22 mouse cellular contexts compared by ENCODE assay signal in the genomic region with DNA sequence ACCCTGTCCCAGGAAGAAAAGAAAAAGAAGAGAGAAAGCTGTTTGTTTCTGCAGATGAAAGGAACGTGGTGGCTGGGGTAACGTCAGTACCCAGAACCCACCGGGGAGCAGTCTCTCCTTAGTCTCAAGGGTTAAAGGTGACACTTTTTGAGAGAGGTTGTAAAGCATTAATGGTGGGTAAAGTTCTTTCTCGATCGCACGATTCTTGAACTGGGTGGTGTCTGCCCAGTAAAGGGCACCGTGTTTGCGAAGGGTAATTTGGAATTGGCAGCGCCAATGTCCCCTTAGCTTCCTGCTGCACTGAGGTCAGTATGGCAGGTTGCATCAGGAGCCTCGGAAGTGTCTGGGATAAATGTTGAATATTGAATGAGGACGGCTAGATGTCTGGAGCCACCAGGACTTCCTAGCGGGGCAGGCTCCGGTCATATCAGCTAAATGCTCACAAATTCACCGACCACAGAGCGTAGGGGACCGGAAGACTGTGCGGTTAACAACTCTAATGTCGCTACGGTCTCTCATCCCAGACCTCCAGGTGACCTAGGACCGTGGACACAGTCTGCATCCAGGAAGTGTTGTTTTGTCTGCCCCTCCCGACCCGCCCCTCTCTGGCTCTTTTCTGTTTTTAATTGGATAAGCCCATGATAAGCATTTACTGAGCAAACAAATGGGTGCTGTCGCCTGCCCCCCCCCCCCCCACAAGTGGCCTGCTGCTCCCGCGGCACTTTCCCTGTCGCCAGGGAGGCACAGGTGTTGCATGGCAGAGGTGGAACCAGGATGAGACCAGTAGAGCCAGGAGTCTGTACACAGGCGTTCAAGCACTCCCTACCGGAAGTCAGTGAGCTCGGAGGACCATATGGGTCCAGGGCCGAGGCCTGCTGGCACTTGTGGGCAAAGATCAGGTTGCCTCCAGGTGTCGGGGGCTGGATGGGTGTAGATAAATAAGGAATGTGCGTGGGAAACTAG. TPM values are rescaled to one million over a fixed set of nuclear protein-coding genes. Genes with fewer than 3 reads are reported as not detected.
DNase-seq lines count a peak whose midpoint lies in the region; ATAC-seq and TF ChIP-seq lines count a peak whose summit lies in the region.
"Had no signal": no experiment of that assay in that cellular context is flagged by ENCODE, and none has a peak within 500 bp of the region (broad histone marks: within the 10 kb centered on the region; RNA-seq: fewer than 3 reads in every experiment).

No protein-coding gene starts in this region.

- no peak overlapping the region for H3K9ac ChIP-seq in midbrain, embryonic 11.5 days (ENCODE audit: low read length)
- no peak overlapping the region for H3K9ac ChIP-seq in midbrain, postnatal 0 days (replicated peaks; ENCODE audit: low read length, poor library complexity, severe bottlenecking)
- H3K9ac ChIP-seq in intestine, embryonic 14.5 days (ENCODE audit: low read length) = no peak overlapping the region
- no peak overlapping the region for H3K9ac ChIP-seq in stomach, postnatal 0 days (ENCODE audit: low read length)
- H3K9ac ChIP-seq in heart, adult 2 months (ENCODE audit: low read depth, low read length) = no peak overlapping the region
- H3K9ac ChIP-seq: embryonic facial prominence, embryonic 15.5 days; forebrain, embryonic 15.5 days; hindbrain, embryonic 14.5 days had no signal

- no peak for TF ChIP-seq POLR2A in heart, adult 2 months (IDR thresholded peaks at IDR 0.05; ENCODE audit: insufficient read depth, low read depth, low read length)

- TF ChIP-seq CTCF in midbrain, postnatal 0 days (IDR thresholded peaks at IDR 0.05) = no peak
- no peak for TF ChIP-seq CTCF in stomach, postnatal 0 days (IDR thresholded peaks at IDR 0.05; ENCODE audit: low read depth)
- TF ChIP-seq CTCF in heart, adult 2 months (IDR thresholded peaks at IDR 0.05) = no peak

- H3K27me3 ChIP-seq in midbrain, embryonic 11.5 days (ENCODE audit: control insufficient read depth, insufficient read depth, low read length) = no peaks in the 10 kb centered on the region
- no peaks in the 10 kb centered on the region for H3K27me3 ChIP-seq in midbrain, postnatal 0 days (ENCODE audit: insufficient read depth, low read length)
- H3K27me3 ChIP-seq in intestine, embryonic 14.5 days (replicated peaks; ENCODE audit: control insufficient read depth, insufficient read depth, low read length) = no peaks in the 10 kb centered on the region
- H3K27me3 ChIP-seq in stomach, postnatal 0 days (ENCODE audit: control insufficient read depth, insufficient read depth, low read length) = no peaks in the 10 kb centered on the region
- H3K27me3 ChIP-seq in heart, adult 2 months (ENCODE audit: control insufficient read depth, insufficient read depth, low read length) = no peaks in the 10 kb centered on the region
- H3K27me3 ChIP-seq: embryonic facial prominence, embryonic 15.5 days had no signal

- no peak overlapping the region for H3K4me3 ChIP-seq in midbrain, embryonic 11.5 days (ENCODE audit: low read depth, low read length)
- H3K4me3 ChIP-seq in midbrain, postnatal 0 days (ENCODE audit: low read depth, low read length) = no peak overlapping the region
- no peak overlapping the region for H3K4me3 ChIP-seq in intestine, embryonic 14.5 days (ENCODE audit: low read depth, low read length)
- H3K4me3 ChIP-seq in stomach, postnatal 0 days (ENCODE audit: low read depth, low read length) = no peak overlapping the region
- no peak overlapping the region for H3K4me3 ChIP-seq in heart, adult 2 months
- H3K4me3 ChIP-seq: embryonic facial prominence, embryonic 15.5 days; erythroblast, embryonic 14.5 days; forebrain, embryonic 15.5 days; hindbrain, embryonic 10.5 days had no signal

- intact Hi-C loops in heart, adult 2 months (cut with DNase I) = no loop called here

- no peaks in the 10 kb centered on the region for H3K36me3 ChIP-seq in midbrain, embryonic 11.5 days (ENCODE audit: control insufficient read depth, insufficient read depth, low read length)
- H3K36me3 ChIP-seq in midbrain, postnatal 0 days (ENCODE audit: insufficient read depth, low read length) = no peaks in the 10 kb centered on the region
- no peaks in the 10 kb centered on the region for H3K36me3 ChIP-seq in intestine, embryonic 14.5 days (ENCODE audit: control insufficient read depth, insufficient read depth, low read length)
- H3K36me3 ChIP-seq in stomach, postnatal 0 days (ENCODE audit: control insufficient read depth, insufficient read depth, low read length) = no peaks in the 10 kb centered on the region
- no peaks in the 10 kb centered on the region for H3K36me3 ChIP-seq in heart, adult 2 months (ENCODE audit: control insufficient read depth, insufficient read depth, low read length)
- H3K36me3 ChIP-seq: embryonic facial prominence, embryonic 15.5 days; forebrain, embryonic 15.5 days; G1E; hindbrain, embryonic 10.5 days had no signal

- WGBS in midbrain, embryonic 11.5 days = 86% methylated on average over 30 of the region's 32 CpGs
- WGBS in midbrain, postnatal 0 days = 89% methylated on average over 32 of the region's 32 CpGs
- 73% methylated on average over 32 of the region's 32 CpGs for WGBS in intestine, embryonic 14.5 days
- WGBS in large intestine, adult 2 months = 28% methylated on average over 32 of the region's 32 CpGs
- WGBS in stomach, postnatal 0 days = 68% methylated on average over 32 of the region's 32 CpGs
- WGBS in heart, adult 2 months = 71% methylated on average over 32 of the region's 32 CpGs

- no peak for ATAC-seq in midbrain, embryonic 11.5 days (ENCODE audit: low FRiP score)
- no peak for ATAC-seq in midbrain, postnatal 0 days (ENCODE audit: low FRiP score)
- peak; percentile 41; the same call in 1 of the 2 replicates for ATAC-seq in intestine, embryonic 14.5 days (replicated peaks; ENCODE audit: low FRiP score, low TSS enrichment, low read depth)
- peak; percentile 66 for ATAC-seq in stomach, postnatal 0 days (ENCODE audit: low FRiP score, low TSS enrichment)
- ATAC-seq in frontal cortex, adult (ENCODE audit: low TSS enrichment) = no peak
- ATAC-seq: forebrain, embryonic 15.5 days had no signal

- H3K9me3 ChIP-seq in midbrain, embryonic 11.5 days (ENCODE audit: control insufficient read depth, low read length) = no peaks in the 10 kb centered on the region
- no peaks in the 10 kb centered on the region for H3K9me3 ChIP-seq in midbrain, postnatal 0 days (ENCODE audit: low read length)
- H3K9me3 ChIP-seq in intestine, embryonic 14.5 days (ENCODE audit: control insufficient read depth, low read length) = no peaks in the 10 kb centered on the region
- no peaks in the 10 kb centered on the region for H3K9me3 ChIP-seq in stomach, postnatal 0 days (ENCODE audit: control insufficient read depth, low read length)
- H3K9me3 ChIP-seq: embryonic facial prominence, embryonic 15.5 days; forebrain, embryonic 15.5 days had no signal

- no peaks in the 10 kb centered on the region for H3K4me1 ChIP-seq in midbrain, embryonic 11.5 days (ENCODE audit: control insufficient read depth, insufficient read depth, low read length)
- H3K4me1 ChIP-seq in midbrain, postnatal 0 days (ENCODE audit: insufficient read depth, low read length) = no peaks in the 10 kb centered on the region
- H3K4me1 ChIP-seq in intestine, embryonic 14.5 days (replicated peaks; ENCODE audit: control insufficient read depth, insufficient read depth, low read length) = no peaks in the 10 kb centered on the region
- H3K4me1 ChIP-seq in stomach, postnatal 0 days (replicated peaks; ENCODE audit: control insufficient read depth, insufficient read depth) = no peaks in the 10 kb centered on the region
- H3K4me1 ChIP-seq in heart, adult 2 months (ENCODE audit: control insufficient read depth, insufficient read depth, low read length) = no peaks in the 10 kb centered on the region
- H3K4me1 ChIP-seq: embryonic facial prominence, embryonic 15.5 days had no signal

- H3K4me2 ChIP-seq in midbrain, embryonic 11.5 days = no peak overlapping the region
- H3K4me2 ChIP-seq in midbrain, postnatal 0 days (ENCODE audit: low read depth, low read length, poor library complexity, severe bottlenecking) = no peak overlapping the region
- no peak overlapping the region for H3K4me2 ChIP-seq in intestine, embryonic 14.5 days (ENCODE audit: low read length)
- no peak overlapping the region; the same call in 1 of the 2 replicates for H3K4me2 ChIP-seq in stomach, postnatal 0 days (replicated peaks; ENCODE audit: low read depth)
- H3K4me2 ChIP-seq: embryonic facial prominence, embryonic 15.5 days; forebrain, embryonic 15.5 days; heart, embryonic 11.5 days; hindbrain, embryonic 14.5 days had no signal

- H3K27ac ChIP-seq in midbrain, embryonic 11.5 days (ENCODE audit: low read depth, low read length) = no peak overlapping the region
- no peak overlapping the region for H3K27ac ChIP-seq in midbrain, postnatal 0 days (ENCODE audit: low read depth, low read length)
- H3K27ac ChIP-seq in intestine, embryonic 14.5 days (ENCODE audit: low read depth) = no peak overlapping the region
- no peak overlapping the region for H3K27ac ChIP-seq in stomach, postnatal 0 days (replicated peaks)
- no peak overlapping the region for H3K27ac ChIP-seq in heart, adult 2 months
- H3K27ac ChIP-seq: embryonic facial prominence, embryonic 15.5 days; forebrain, embryonic 15.5 days; hindbrain, embryonic 10.5 days; hindbrain, embryonic 14.5 days had no signal

- no peak for TF ChIP-seq EP300 in stomach, postnatal 0 days (optimal IDR thresholded peaks at IDR 0.05)
- TF ChIP-seq EP300 in heart, adult 2 months (IDR thresholded peaks at IDR 0.05; ENCODE audit: insufficient read depth, low read depth, low read length) = no peak

- peak; percentile 56 for DNase-seq in midbrain, embryonic 11.5 days (ENCODE audit: low spot score, missing footprints)
- DNase-seq in midbrain, postnatal 0 days (ENCODE audit: low spot score) = no peak
- no peak for DNase-seq in intestine, embryonic 14.5 days (ENCODE audit: low spot score)
- peak; percentile 74 for DNase-seq in large intestine, adult 2 months (ENCODE audit: low read depth, low spot score)
- peak; percentile 47 for DNase-seq in stomach, postnatal 0 days (ENCODE audit: low spot score)
- no peak for DNase-seq in layer of hippocampus, postnatal 14 days (ENCODE audit: low spot score in 2 of 2)
- DNase-seq in heart, adult 2 months = no peak
- DNase-seq: adrenal gland, adult 8-10 months; cerebellum, adult 11 months; cerebellum, adult 8-10 months; cerebellum, postnatal 14 days; embryo, embryonic 11 days; gastrocnemius, postnatal 10 days; heart, adult 18-20 months had no signal

- H3K79me2 ChIP-seq in heart, adult 2 months (replicated peaks; ENCODE audit: control insufficient read depth, insufficient read depth, low read length) = no peaks in the 10 kb centered on the region

RNA-seq across cellular contexts. Expression of a gene that starts 10.6 kb away (rescaled TPM):
- polyA plus RNA-seq in midbrain, embryonic 11.5 days (2014; fragmentation: Nextera tagmentation; extraction: Ambion mirVana) = 102 TPM in 2 replicates
- 61.3 and 64.8 TPM in 2 replicates for total RNA-seq in midbrain, postnatal 0 days (2014; rRNA removed)
- polyA plus RNA-seq in midbrain, postnatal 0 days (2015; fragmentation: Nextera tagmentation; extraction: Ambion mirVana) = 102 and 104 TPM in 2 replicates
- 123 and 127 TPM in 2 replicates for polyA plus RNA-seq in intestine, embryonic 14.5 days (2014; fragmentation: Nextera tagmentation; extraction: Ambion mirVana)
- polyA plus RNA-seq in large intestine, adult 2 months (2012; rRNA removed) = 32.3 and 40.6 TPM in 2 replicates
- polyA plus RNA-seq in stomach, postnatal 0 days (2015; fragmentation: Nextera tagmentation; extraction: Ambion mirVana) = 67.9 and 70.4 TPM in 2 replicates
- total RNA-seq in layer of hippocampus, postnatal 14 days (2021) = 10 to 100 TPM; 23.5 to 26.5 TPM
- total RNA-seq in heart, adult 2 months (2021) = 10 to 100 TPM; 18.4 to 19.2 TPM
- polyA plus RNA-seq in heart, adult 2 months (2012; rRNA removed) = 19.2 and 23.0 TPM in 2 replicates

RNA-seq across cellular contexts. Expression of a gene that starts 25.8 kb away (rescaled TPM):
- polyA plus RNA-seq in midbrain, embryonic 11.5 days (2014; fragmentation: Nextera tagmentation; extraction: Ambion mirVana) = 24.2 and 24.3 TPM in 2 replicates
- total RNA-seq in midbrain, postnatal 0 days (2014; rRNA removed) = 15.8 and 25.8 TPM in 2 replicates
- polyA plus RNA-seq in midbrain, postnatal 0 days (2015; fragmentation: Nextera tagmentation; extraction: Ambion mirVana) = 17.1 and 20.5 TPM in 2 replicates
- polyA plus RNA-seq in intestine, embryonic 14.5 days (2014; fragmentation: Nextera tagmentation; extraction: Ambion mirVana) = 23.0 and 24.7 TPM in 2 replicates
- 11.9 and 13.9 TPM in 2 replicates for polyA plus RNA-seq in large intestine, adult 2 months (2012; rRNA removed)
- polyA plus RNA-seq in stomach, postnatal 0 days (2015; fragmentation: Nextera tagmentation; extraction: Ambion mirVana) = 21.0 and 25.0 TPM in 2 replicates
- total RNA-seq in layer of hippocampus, postnatal 14 days (2021) = 10 to 100 TPM; 18.1 to 19.3 TPM
- total RNA-seq in heart, adult 2 months (2021) = 10 to 100 TPM; 21.0 to 23.3 TPM
- 12.2 and 18.1 TPM in 2 replicates for polyA plus RNA-seq in heart, adult 2 months (2012; rRNA removed)

Comparison
In these comparisons a context has a peak if more than half of its experiments do, and no peak if none do; other contexts are left out.
1. DNase-seq: peak in midbrain, embryonic 11.5 days (single experiment), large intestine, adult 2 months (single experiment) and stomach, postnatal 0 days (single experiment); none in midbrain, postnatal 0 days (single experiment), intestine, embryonic 14.5 days (single experiment), layer of hippocampus, postnatal 14 days (0 of 2) and heart, adult 2 months (0 of 2).
2. ATAC-seq: peak in intestine, embryonic 14.5 days (single experiment) and stomach, postnatal 0 days (single experiment); none in midbrain, embryonic 11.5 days (single experiment), midbrain, postnatal 0 days (single experiment) and frontal cortex, adult (single experiment).